Mouse (Mus musculus) heart, postnatal 0 days (tissue): Measurements from ENCODE around the gene Plekha6.

Source experiments
- CTCF ChIP-seq: IDR thresholded peaks from 2 replicates; pipeline ENCODE4 v1.5.1; 2016; ENCODE audit warnings: antibody characterized with exemption, control low read depth, low read depth
- EP300 ChIP-seq: IDR thresholded peaks from 2 replicates; pipeline ENCODE4 v1.6.1; 2016; ENCODE audit warnings: antibody characterized with exemption, low read depth

- no peak for TF ChIP-seq CTCF
- no peak for TF ChIP-seq EP300
These were observed 50.8 kb downstream of the Plekha6 start for GRCm38 (mm10) chr1:133214672-133215359.
